Mouse (Mus musculus) ES-E14 (cell line): ENCODE measurements around the gene Sh3gl2.

ENCODE experiments used
- CHD2 ChIP-seq: IDR thresholded peaks from 2 replicates; pipeline ENCODE4 v1.6.1; 2014; ENCODE audit warnings: mild to moderate bottlenecking, low read depth, low read length, inconsistent platforms
- HCFC1 ChIP-seq: IDR thresholded peaks from 2 replicates; pipeline ENCODE4 v1.6.1; 2012; ENCODE audit warnings: low read length, inconsistent platforms, borderline replicate concordance; ENCODE audit not compliant: insufficient read depth
- MAFK ChIP-seq: IDR thresholded peaks from 2 replicates; pipeline ENCODE4 v1.6.1; 2014; ENCODE audit warnings: mild to moderate bottlenecking, low read depth, low read length, inconsistent platforms; ENCODE audit not compliant: insufficient read depth
- ZC3H11A ChIP-seq: IDR thresholded peaks from 2 replicates; pipeline ENCODE4 v1.6.1; 2012; ENCODE audit warnings: low read depth, mild to moderate bottlenecking, inconsistent platforms, low read length, borderline replicate concordance
- ZNF384 ChIP-seq: IDR thresholded peaks from 2 replicates; pipeline ENCODE4 v1.6.1; 2012; ENCODE audit warnings: low read depth, low read length, inconsistent platforms

GRCm38 (mm10) chr4:85163313-85163615 lies 41.7 kb upstream of the Sh3gl2 start:
- TF ChIP-seq ZC3H11A = no peak
- TF ChIP-seq HCFC1 = no peak
- no peak for TF ChIP-seq MAFK
- TF ChIP-seq CHD2 = no peak
- TF ChIP-seq ZNF384 = no peak
